Mouse (Mus musculus) liver, embryonic 14.5 days (tissue): Measurements from ENCODE around the gene Slc17a9. TPM values are rescaled to one million over a fixed set of nuclear protein-coding genes. Genes with fewer than 3 reads are reported as not detected.
A peak's percentile ranks its signal among the peaks of the same experiment; 100 is the strongest.

Experiments used
- ATAC-seq: fragments of 200-750 bp; cut with Nextera tagmentation; 2 replicates; pipeline ENCODE4 v1.8.0; 2017; ENCODE audit warnings: moderate number of reproducible peaks, mild to moderate bottlenecking, moderate library complexity; ENCODE audit not compliant: insufficient read depth
- DNase-seq, 3 experiments: peaks; one replicate each; pipeline ENCODE4 v3.0.0-alpha.2; 2012 to 2013; ENCODE audit warnings: low read depth in 3 of 3, low spot score in 3 of 3
- H3K27ac ChIP-seq: fragments of 300-500 bp; sonication (generic); 2 replicates; pipeline ENCODE4 v1.5.1; 2014; ENCODE audit warnings: moderate library complexity, mild to moderate bottlenecking, control low read depth, inconsistent platforms
- H3K27me3 ChIP-seq: fragments of 300-500 bp; sonication (generic); 2 replicates; pipeline ENCODE4 v1.6.1; 2014; ENCODE audit warnings: mild to moderate bottlenecking, low read length, moderate library complexity; ENCODE audit not compliant: control insufficient read depth, insufficient read depth
- H3K36me3 ChIP-seq: fragments of 300-500 bp; sonication (generic); replicated peaks from 2 replicates; pipeline ENCODE4 v1.6.1; 2014; ENCODE audit warnings: low read depth; ENCODE audit not compliant: control insufficient read depth, insufficient read depth
- H3K4me1 ChIP-seq, 2 experiments: fragments of 200-500 bp in 1 of 2; fragments of 300-500 bp in 1 of 2; sonication (generic) in 1 of 2; replicated peaks; 2 replicates each; pipeline ENCODE4 v1.6.1; 2012 to 2014; ENCODE audit warnings: antibody characterized with exemption in 1 of 2, inconsistent platforms in 1 of 2, low read length in 1 of 2; ENCODE audit not compliant: control insufficient read depth in 2 of 2, insufficient read depth in 2 of 2
- H3K4me2 ChIP-seq: fragments of 300-500 bp; sonication (generic); 2 replicates; pipeline ENCODE4 v1.6.1; 2014; ENCODE audit warnings: low read depth, mild to moderate bottlenecking, control low read depth, moderate library complexity
- H3K4me3 ChIP-seq, 2 experiments: fragments of 200-500 bp in 1 of 2; fragments of 300-500 bp in 1 of 2; sonication (generic) in 1 of 2; 2 replicates each; pipeline ENCODE4 v1.5.1; 2012 to 2014; ENCODE audit warnings: low read depth in 2 of 2, low read length in 2 of 2, mild to moderate bottlenecking in 2 of 2, control low read depth in 1 of 2, inconsistent platforms in 1 of 2, moderate library complexity in 1 of 2; ENCODE audit not compliant: insufficient read depth in 1 of 2
- H3K9ac ChIP-seq: fragments of 300-500 bp; sonication (generic); replicated peaks from 2 replicates; pipeline ENCODE4 v1.6.1; 2014; ENCODE audit warnings: mild to moderate bottlenecking, control low read depth, moderate library complexity
- H3K9me3 ChIP-seq: fragments of 300-500 bp; sonication (generic); 2 replicates; pipeline ENCODE4 v1.6.1; 2016; ENCODE audit warnings: low read length, mixed read lengths; ENCODE audit not compliant: control insufficient read depth
- CTCF ChIP-seq: IDR thresholded peaks from 2 replicates; pipeline ENCODE4 v1.5.1; 2016; ENCODE audit warnings: antibody characterized with exemption, low read depth, control low read depth
- EP300 ChIP-seq: IDR thresholded peaks from 2 replicates; pipeline ENCODE4 v1.6.1; 2016; ENCODE audit warnings: antibody characterized with exemption, low read depth
- WGBS: fragments of 180-500 bp; shearing (Covaris S2); extraction: QIAGEN DNeasy Blood & Tissue Kit; methylation state at CpG from one replicate; pipeline ENCODE4 v1.1.7; 2014; ENCODE audit not compliant: insufficient replicate concordance; 5-methylcytosine and 5-hydroxymethylcytosine counted together
- polyA plus RNA-seq, 2 experiments: library from polyadenylated mRNA; depleted of rRNA in 1 of 2; stranded (reverse) in 1 of 2; unstranded in 1 of 2; fragments of >200 nt; fragmentation: Nextera tagmentation in 1 of 2; extraction: Ambion mirVana in 1 of 2; gene quantifications; 2 replicates each; pipeline versions ENCODE4 v1.2.1 to v1.2.3; 2012 to 2014

Gene Slc17a9
- polyA plus RNA-seq, 2 experiments, result 6.8 to 7.7 TPM

DNA sequence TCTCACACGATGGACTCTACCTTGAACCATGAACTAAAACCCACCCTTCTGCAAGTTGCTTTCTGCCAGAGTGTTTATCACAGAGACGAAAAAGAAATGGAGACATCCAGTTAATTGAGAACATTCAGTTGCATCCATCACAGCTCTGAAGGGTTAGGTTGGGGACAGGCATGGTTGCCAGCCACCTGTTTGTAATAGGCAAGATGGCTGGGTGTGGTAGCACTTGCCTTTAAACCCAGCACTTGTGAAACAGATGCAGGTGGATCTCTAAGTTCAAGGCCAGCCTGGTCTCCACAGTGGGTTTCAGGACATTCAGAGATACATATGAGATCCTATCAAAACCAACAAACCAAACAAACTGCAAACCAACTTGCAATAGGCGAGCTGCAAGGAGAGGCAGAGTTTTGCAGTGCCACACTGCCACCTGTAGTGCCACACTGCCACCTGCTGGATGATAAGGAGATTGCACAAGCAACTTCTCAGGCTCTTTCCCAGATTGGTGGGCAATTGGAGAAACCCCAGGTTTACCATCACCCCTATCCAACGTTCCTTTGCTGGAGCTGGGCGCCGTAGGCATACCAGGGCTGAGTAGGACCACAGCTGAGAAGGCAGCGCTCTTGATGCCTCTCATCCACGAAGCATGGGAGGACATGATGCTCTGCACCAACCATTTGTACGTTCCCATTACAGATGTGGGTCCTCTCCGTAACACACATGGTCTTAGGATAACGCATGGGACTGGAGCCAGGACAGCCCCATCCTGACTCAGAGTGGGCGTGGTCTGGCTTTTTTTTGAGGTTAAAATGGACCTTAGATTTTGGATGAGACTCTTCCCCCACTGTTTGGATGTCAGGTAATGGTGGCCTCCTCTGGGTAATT lies 54.4 kb downstream of the Slc17a9 start:
- peaks cover 32% of the 10 kb centered on the region for H3K27me3 ChIP-seq
- TF ChIP-seq CTCF (peak; percentile 99), EP300 (no peak)
- DNase-seq, result peak in 1 of 3 experiments; percentile 33
- no peak overlapping the region for H3K4me2 ChIP-seq
- 19% methylated on average over 12 of the region's 12 CpGs for WGBS
- H3K9ac ChIP-seq, result no peak overlapping the region
- no peaks in the 10 kb centered on the region for H3K4me1 ChIP-seq
- H3K9me3 ChIP-seq, result no peaks in the 10 kb centered on the region
- no peak for ATAC-seq
- H3K36me3 ChIP-seq, result no peaks in the 10 kb centered on the region
- no peak overlapping the region for H3K4me3 ChIP-seq
- no peak overlapping the region for H3K27ac ChIP-seq

- Histone ChIP-seq H3K9ac (no peak overlapping the region), H3K27me3 (peaks cover 24% of the 10 kb centered on the region), H3K4me3 (no peak overlapping the region), H3K4me2 (no peak overlapping the region), H3K27ac (no peak overlapping the region), H3K9me3 (no peaks in the 10 kb centered on the region), H3K36me3 (no peaks in the 10 kb centered on the region), H3K4me1 (no peaks in the 10 kb centered on the region)
- WGBS, result 7% methylated on average over 2 of the region's 2 CpGs
- ATAC-seq, result no peak
- DNase-seq, result no peak
- TF ChIP-seq CTCF (no peak), EP300 (no peak)
Measured at GRCm38 (mm10) chr2:180780282-180780681, 55.2 kb downstream of the Slc17a9 start.

- Histone ChIP-seq H3K4me3 (no peak overlapping the region), H3K9ac (no peak overlapping the region), H3K36me3 (no peaks in the 10 kb centered on the region), H3K4me2 (no peak overlapping the region), H3K27ac (no peak overlapping the region), H3K27me3 (no peaks in the 10 kb centered on the region; the same call in 1 of the 2 replicates), H3K4me1 (no peaks in the 10 kb centered on the region), H3K9me3 (no peaks in the 10 kb centered on the region)
- DNase-seq (peak in 1 of 3 experiments; percentile 26), ATAC-seq (no peak)
- no peak for TF ChIP-seq EP300
- TF ChIP-seq CTCF, result peak; percentile 78
Measured at GRCm38 (mm10) chr2:180786732-180787131, 61.7 kb downstream of the Slc17a9 start.

DNA sequence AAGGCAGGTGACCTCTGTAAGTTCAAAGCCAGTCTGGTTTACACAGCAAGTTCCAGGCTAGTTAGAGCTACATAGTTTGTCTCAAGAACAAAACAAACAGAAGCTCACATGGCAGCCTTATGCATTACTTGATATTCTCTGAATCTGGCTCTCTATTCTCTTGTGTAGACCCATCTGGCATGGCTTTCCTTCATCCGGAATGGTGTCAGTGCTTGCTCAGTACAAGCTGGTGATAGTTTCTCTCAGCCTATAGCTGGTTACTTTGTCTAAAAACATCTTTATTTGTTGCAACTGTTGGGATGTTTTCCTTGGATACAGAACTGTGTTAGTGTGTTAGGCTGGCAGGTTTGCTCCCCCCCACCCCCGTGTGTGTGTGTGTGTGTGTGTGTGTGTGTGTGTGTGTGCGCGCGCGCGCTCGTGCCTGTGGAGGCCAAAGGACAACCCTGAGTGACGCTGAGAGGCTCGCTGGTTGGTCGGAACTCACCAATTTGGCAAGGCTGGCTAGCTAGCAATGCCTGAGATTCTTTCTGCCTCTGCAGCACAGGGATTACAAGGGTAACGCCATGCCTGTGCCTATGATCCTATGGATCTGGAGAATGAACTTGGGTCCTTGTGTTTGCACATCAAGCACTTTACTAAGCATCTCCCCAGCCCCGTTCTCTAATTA lies 62.6 kb downstream of the Slc17a9 start:
- TF ChIP-seq CTCF (no peak), EP300 (no peak)
- no peaks in the 10 kb centered on the region for H3K9me3 ChIP-seq
- no peak overlapping the region for H3K4me2 ChIP-seq
- no peak overlapping the region for H3K4me3 ChIP-seq
- no peak overlapping the region for H3K9ac ChIP-seq
- no peaks in the 10 kb centered on the region for H3K4me1 ChIP-seq
- DNase-seq, result no peak
- H3K27me3 ChIP-seq, result no peaks in the 10 kb centered on the region; the same call in 1 of the 2 replicates
- no peak overlapping the region for H3K27ac ChIP-seq
- no peak for ATAC-seq
- 58% methylated on average over 11 of the region's 13 CpGs for WGBS
- no peaks in the 10 kb centered on the region for H3K36me3 ChIP-seq

DNA sequence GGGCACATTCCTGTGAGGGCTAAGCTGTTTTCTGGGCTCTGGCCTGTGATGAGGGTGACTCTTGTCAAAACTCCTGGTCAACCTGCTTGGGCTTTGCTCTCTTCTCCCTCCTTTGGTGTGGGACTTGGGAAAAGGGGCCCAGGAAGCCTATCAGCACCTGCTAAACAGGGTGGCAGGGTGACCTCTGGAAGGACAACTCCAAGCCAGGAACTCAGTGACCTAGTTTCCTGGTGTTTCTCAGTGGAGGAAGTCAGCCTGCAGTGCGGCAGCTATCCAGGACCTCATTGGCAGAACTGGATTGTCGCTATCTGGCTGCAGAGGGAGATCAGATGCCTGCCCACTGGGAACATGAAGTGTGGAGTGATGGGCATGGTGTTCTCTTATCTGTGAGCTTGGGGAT lies 63.3 kb downstream of the Slc17a9 start:
- Histone ChIP-seq H3K36me3 (no peaks in the 10 kb centered on the region), H3K27me3 (no peaks in the 10 kb centered on the region; the same call in 1 of the 2 replicates), H3K4me3 (no peak overlapping the region), H3K9ac (no peak overlapping the region), H3K27ac (no peak overlapping the region), H3K4me1 (no peaks in the 10 kb centered on the region), H3K4me2 (no peak overlapping the region), H3K9me3 (no peaks in the 10 kb centered on the region)
- ATAC-seq (no peak), DNase-seq (no peak)
- no peak for TF ChIP-seq EP300
- TF ChIP-seq CTCF, result no peak
- 12% methylated on average over 2 of the region's 2 CpGs for WGBS
